Mouse (Mus musculus): ENCODE data around the gene Imp3.
"Not testable (repeated sequence)": the region's sequence is repeated elsewhere in the genome, so short reads cannot be mapped to it uniquely, and the experiment has no call there.

The Imp3 gene

GRCm38 (mm10) chr9:56923841-56924650 lies 13.2 kb upstream of the Imp3 start:
- DNase-seq, result no peak

GRCm38 (mm10) chr9:56924651-56925027 lies 12.6 kb upstream of the Imp3 start:
- no peak for DNase-seq

- no peak for DNase-seq
Measured at GRCm38 (mm10) chr9:56925291-56926024, 11.8 kb upstream of the Imp3 start.

GRCm38 (mm10) chr9:56926025-56926360 lies 11.3 kb upstream of the Imp3 start:
- no peak for DNase-seq

- no peak for DNase-seq
Measured at GRCm38 (mm10) chr9:56926387-56926786, 10.9 kb upstream of the Imp3 start.

- peak; percentile 21 for DNase-seq
Measured at GRCm38 (mm10) chr9:56927191-56928012, 9.9 kb upstream of the Imp3 start.

GRCm38 (mm10) chr9:56928041-56928811 lies 9.0 kb upstream of the Imp3 start, which contains the start of gene Snx33:
Gene Snx33 (minus strand): TSS chr9:56928371.
- DNase-seq, result peak; percentile 81

GRCm38 (mm10) chr9:56929496-56929895 lies 7.8 kb upstream of the Imp3 start:
- DNase-seq, result no peak

GRCm38 (mm10) chr9:56930556-56930955 lies 6.7 kb upstream of the Imp3 start:
- no peak for DNase-seq

- no peak for DNase-seq
Measured at GRCm38 (mm10) chr9:56936861-56937222, 433 bp upstream of the Imp3 start.

- DNase-seq, result no peak
Measured at GRCm38 (mm10) chr9:56938374-56938773, 1.1 kb downstream of the Imp3 start.

GRCm38 (mm10) chr9:56947481-56947880 lies 10.2 kb downstream of the Imp3 start:
- DNase-seq, result peak; percentile 24

GRCm38 (mm10) chr9:56948699-56949098 lies 11.4 kb downstream of the Imp3 start:
- not testable (repeated sequence) for DNase-seq

GRCm38 (mm10) chr9:56949767-56950166 lies 12.5 kb downstream of the Imp3 start:
- no peak for DNase-seq

GRCm38 (mm10) chr9:56950414-56951400 lies 13.4 kb downstream of the Imp3 start, which contains the start of gene Snupn:
Gene Snupn (plus strand): TSS chr9:56950878.
- DNase-seq, result peak; percentile 95

- DNase-seq, result no peak
Measured at GRCm38 (mm10) chr9:56953562-56953961, 16.3 kb downstream of the Imp3 start.

GRCm38 (mm10) chr9:56956966-56957675 lies 19.8 kb downstream of the Imp3 start:
- no peak for DNase-seq

- DNase-seq, result no peak
Measured at GRCm38 (mm10) chr9:56958689-56959088, 21.4 kb downstream of the Imp3 start.

- DNase-seq, result no peak
Measured at GRCm38 (mm10) chr9:56961591-56961990, 24.3 kb downstream of the Imp3 start.

- no peak for DNase-seq
Measured at GRCm38 (mm10) chr9:56970158-56970557, 32.9 kb downstream of the Imp3 start.
